Mouse (Mus musculus): ENCODE data around the gene Rac2.
A peak's percentile ranks its signal among the peaks of the same experiment; 100 is the strongest.

The Rac2 gene

GRCm38 (mm10) chr15:78521892-78522291, 50.7 kb downstream of the Rac2 start:
- no peak for DNase-seq (ENCODE audit: low spot score)

- DNase-seq (ENCODE audit: low spot score), result no peak
These were observed 51.3 kb downstream of the Rac2 start for GRCm38 (mm10) chr15:78521331-78521730.

GRCm38 (mm10) chr15:78520112-78520715, 52.4 kb downstream of the Rac2 start:
- no peak for DNase-seq (ENCODE audit: low spot score)

- no peak for DNase-seq (ENCODE audit: low spot score)
These were observed 54.4 kb downstream of the Rac2 start for GRCm38 (mm10) chr15:78518221-78518620.

- no peak for DNase-seq (ENCODE audit: low spot score)
These were observed 56.8 kb downstream of the Rac2 start for GRCm38 (mm10) chr15:78515759-78516158.

GRCm38 (mm10) chr15:78514393-78515146, 58.0 kb downstream of the Rac2 start:
- DNase-seq (ENCODE audit: low spot score), result peak; percentile 87

- DNase-seq (ENCODE audit: low spot score), result no peak
These were observed 59.6 kb downstream of the Rac2 start for GRCm38 (mm10) chr15:78513019-78513418.

GRCm38 (mm10) chr15:78511951-78512350, 60.6 kb downstream of the Rac2 start:
- no peak for DNase-seq (ENCODE audit: low spot score)

- no peak for DNase-seq (ENCODE audit: low spot score)
These were observed 61.8 kb downstream of the Rac2 start for GRCm38 (mm10) chr15:78510736-78511135.

GRCm38 (mm10) chr15:78510121-78510576, 62.4 kb downstream of the Rac2 start:
- DNase-seq (ENCODE audit: low spot score), result no peak

- DNase-seq (ENCODE audit: low spot score), result peak; percentile 74
These were observed 63.2 kb downstream of the Rac2 start for GRCm38 (mm10) chr15:78509297-78509899.

Data from embryo, embryonic 10.5 days (tissue).